In the genomic region with DNA sequence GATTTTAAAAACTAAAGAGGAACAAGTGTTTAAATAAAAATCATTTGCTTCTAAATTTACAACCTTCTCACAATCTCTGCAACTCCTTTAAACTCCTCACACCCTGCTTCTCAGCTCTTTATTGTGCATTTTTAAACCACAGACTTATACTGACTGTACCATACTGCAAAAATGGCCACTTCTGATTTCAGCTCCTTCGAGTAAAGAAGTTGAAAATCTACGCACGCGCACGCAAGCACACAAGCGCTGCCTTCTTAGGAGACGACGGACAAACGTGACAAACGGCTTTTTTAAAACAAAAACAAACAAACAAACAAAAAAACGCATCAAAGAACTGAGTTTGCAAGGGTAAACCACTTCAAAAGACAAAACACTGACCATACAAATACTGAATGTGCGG, we compare ENCODE assay signal across 8 mouse cellular contexts. TPM values are rescaled to one million over a fixed set of nuclear protein-coding genes. Genes with fewer than 3 reads are reported as not detected.
A peak's percentile ranks its signal among the peaks of the same experiment; 100 is the strongest.
DNase-seq lines count a peak whose midpoint lies in the region; ATAC-seq lines count a peak whose summit lies in the region.

No protein-coding gene starts in this region.

- no peaks in the 10 kb centered on the region for H3K27me3 ChIP-seq in embryonic facial prominence, embryonic 11.5 days (ENCODE audit: control insufficient read depth, insufficient read depth, low read length)
- no peaks in the 10 kb centered on the region for H3K27me3 ChIP-seq in hindbrain, embryonic 11.5 days (ENCODE audit: control insufficient read depth, insufficient read depth, low read length)
- H3K27me3 ChIP-seq in midbrain, embryonic 13.5 days: no peaks in the 10 kb centered on the region

- H3K4me2 ChIP-seq in embryonic facial prominence, embryonic 11.5 days (ENCODE audit: low read depth, low read length): peak overlapping the region; percentile 36
- peak overlapping the region; percentile 43 for H3K4me2 ChIP-seq in hindbrain, embryonic 11.5 days (replicated peaks; ENCODE audit: low read depth, low read length)
- H3K4me2 ChIP-seq in midbrain, embryonic 13.5 days (replicated peaks): peak overlapping the region; percentile 55

- H3K36me3 ChIP-seq in embryonic facial prominence, embryonic 11.5 days (replicated peaks; ENCODE audit: control insufficient read depth, insufficient read depth, low read depth, low read length): no peaks in the 10 kb centered on the region
- no peaks in the 10 kb centered on the region for H3K36me3 ChIP-seq in hindbrain, embryonic 11.5 days (ENCODE audit: control insufficient read depth, insufficient read depth, low read length)
- H3K36me3 ChIP-seq in midbrain, embryonic 13.5 days: no peaks in the 10 kb centered on the region

- peak; percentile 4 for DNase-seq in left cerebral cortex, adult 11 months (ENCODE audit: low spot score)
- DNase-seq in left cerebral cortex, adult 8-10 months (ENCODE audit: low spot score in 2 of 2): no peak
- DNase-seq in embryonic facial prominence, embryonic 11.5 days (ENCODE audit: low spot score): no peak
- DNase-seq in hindbrain, embryonic 11.5 days (ENCODE audit: low spot score): no peak
- DNase-seq in ovary, postnatal 10 days (ENCODE audit: low spot score): no peak
- no peak for DNase-seq in c-Kit-positive CD71-positive TER-119-positive erythroid progenitor cells, embryonic 14.5 days (ENCODE audit: low spot score)
- no peak for DNase-seq in thymus, postnatal 0 days (ENCODE audit: low spot score)

- no peaks in the 10 kb centered on the region for H3K4me1 ChIP-seq in embryonic facial prominence, embryonic 11.5 days (ENCODE audit: control insufficient read depth, insufficient read depth, low read length)
- no peaks in the 10 kb centered on the region for H3K4me1 ChIP-seq in hindbrain, embryonic 11.5 days (replicated peaks; ENCODE audit: control insufficient read depth, insufficient read depth, low read length)
- H3K4me1 ChIP-seq in midbrain, embryonic 13.5 days (replicated peaks): no peaks in the 10 kb centered on the region

- H3K27ac ChIP-seq in embryonic facial prominence, embryonic 11.5 days (replicated peaks; ENCODE audit: low read depth, low read length): no peak overlapping the region
- no peak overlapping the region for H3K27ac ChIP-seq in hindbrain, embryonic 11.5 days (ENCODE audit: low read depth, low read length)
- peak overlapping the region; percentile 65; the same call in 1 of the 2 replicates for H3K27ac ChIP-seq in midbrain, embryonic 13.5 days

- no peaks in the 10 kb centered on the region for H3K9me3 ChIP-seq in embryonic facial prominence, embryonic 11.5 days (replicated peaks; ENCODE audit: control insufficient read depth, low read length)
- H3K9me3 ChIP-seq in hindbrain, embryonic 11.5 days (ENCODE audit: control insufficient read depth, low read length): no peaks in the 10 kb centered on the region
- H3K9me3 ChIP-seq in midbrain, embryonic 13.5 days: no peaks in the 10 kb centered on the region

- no peak for ATAC-seq in embryonic facial prominence, embryonic 11.5 days (replicated peaks; ENCODE audit: insufficient number of reproducible peaks, low FRiP score, low TSS enrichment, low read depth)
- no peak for ATAC-seq in hindbrain, embryonic 11.5 days (ENCODE audit: low FRiP score)
- ATAC-seq in midbrain, embryonic 13.5 days: 0 out of 2 replicates have a peak, but pooled peaks have one; percentile 22

- 24% methylated on average over 12 of the region's 12 CpGs for WGBS in embryonic facial prominence, embryonic 11.5 days
- 24% methylated on average over 12 of the region's 12 CpGs for WGBS in hindbrain, embryonic 11.5 days
- 18% methylated on average over 12 of the region's 12 CpGs for WGBS in midbrain, embryonic 13.5 days

- no peak overlapping the region; the same call in 1 of the 2 replicates for H3K4me3 ChIP-seq in embryonic facial prominence, embryonic 11.5 days (ENCODE audit: low read depth, low read length)
- peak overlapping the region; percentile 34 for H3K4me3 ChIP-seq in hindbrain, embryonic 11.5 days (ENCODE audit: low read depth, low read length)
- H3K4me3 ChIP-seq in midbrain, embryonic 13.5 days (replicated peaks): peak overlapping the region; percentile 45

- no peak overlapping the region for H3K9ac ChIP-seq in embryonic facial prominence, embryonic 11.5 days (replicated peaks; ENCODE audit: low read length)
- no peak overlapping the region for H3K9ac ChIP-seq in hindbrain, embryonic 11.5 days (ENCODE audit: low read depth, low read length)
- peak overlapping the region; percentile 64 for H3K9ac ChIP-seq in midbrain, embryonic 13.5 days (replicated peaks)

RNA-seq across cellular contexts. Expression of a gene that starts 8.3 kb away (rescaled TPM):
- 1 to 10 TPM in 2 of 4 experiments, under 1 TPM in 2; 0.27 to 1.5 (median 1.0) TPM for total RNA-seq in left cerebral cortex, adult 8-10 months (2022)
- 0.15 TPM in 1 of 2 replicates, not detected in the other for polyA plus RNA-seq in embryonic facial prominence, embryonic 11.5 days (2014; fragmentation: Nextera tagmentation; extraction: Ambion mirVana)
- not detected in 2 replicates for polyA plus RNA-seq in hindbrain, embryonic 11.5 days (2014; fragmentation: Nextera tagmentation; extraction: Ambion mirVana)
- 0.11 TPM in 1 of 2 replicates, not detected in the other for polyA plus RNA-seq in midbrain, embryonic 13.5 days (2015; fragmentation: Nextera tagmentation; extraction: Ambion mirVana)
- not detected in 2 replicates for polyA plus RNA-seq in thymus, postnatal 0 days (2015; fragmentation: Nextera tagmentation; extraction: Ambion mirVana)

RNA-seq across cellular contexts. Expression of a gene that starts 44.3 kb away (rescaled TPM):
- total RNA-seq in left cerebral cortex, adult 8-10 months (2022): 10 to 100 TPM; 23.1 to 28.2 (median 24.5) TPM
- 9.1 and 10.9 TPM in 2 replicates for polyA plus RNA-seq in embryonic facial prominence, embryonic 11.5 days (2014; fragmentation: Nextera tagmentation; extraction: Ambion mirVana)
- 11.7 and 12.8 TPM in 2 replicates for polyA plus RNA-seq in hindbrain, embryonic 11.5 days (2014; fragmentation: Nextera tagmentation; extraction: Ambion mirVana)
- 17.4 and 19.0 TPM in 2 replicates for polyA plus RNA-seq in midbrain, embryonic 13.5 days (2015; fragmentation: Nextera tagmentation; extraction: Ambion mirVana)
- polyA plus RNA-seq in thymus, postnatal 0 days (2015; fragmentation: Nextera tagmentation; extraction: Ambion mirVana): 1.0 and 1.1 TPM in 2 replicates
